30 mouse cellular contexts compared by ENCODE assay signal in genomic region chr6:52319956-52320690, GRCm38 (mm10). TPM values are rescaled to one million over a fixed set of nuclear protein-coding genes. Genes with fewer than 3 reads are reported as not detected.
DNase-seq lines count a peak whose midpoint lies in the region; ATAC-seq lines count a peak whose summit lies in the region.
"Had no signal": no experiment of that assay in that cellular context is flagged by ENCODE, and none has a peak within 500 bp of the region (broad histone marks: within the 10 kb centered on the region; RNA-seq: fewer than 3 reads in every experiment).

No protein-coding gene starts in this region.

- H3K9ac ChIP-seq in hindbrain, embryonic 11.5 days (ENCODE audit: low read depth, low read length), result no peak overlapping the region
- H3K9ac ChIP-seq in hindbrain, embryonic 14.5 days, result no peak overlapping the region
- no peak overlapping the region for H3K9ac ChIP-seq in midbrain, embryonic 14.5 days (replicated peaks; ENCODE audit: low read length)
- H3K9ac ChIP-seq in midbrain, embryonic 15.5 days, result no peak overlapping the region
- H3K9ac ChIP-seq in hindbrain, embryonic 13.5 days, result no peak overlapping the region
- H3K9ac ChIP-seq: embryonic facial prominence, embryonic 13.5 days; forebrain, embryonic 12.5 days; heart, embryonic 15.5 days; limb, embryonic 15.5 days; liver, embryonic 14.5 days; lung, embryonic 15.5 days had no signal

- H3K9me3 ChIP-seq in hindbrain, embryonic 11.5 days (ENCODE audit: control insufficient read depth, low read length), result no peaks in the 10 kb centered on the region
- no peaks in the 10 kb centered on the region for H3K9me3 ChIP-seq in hindbrain, embryonic 14.5 days (ENCODE audit: control insufficient read depth, low read length)
- no peaks in the 10 kb centered on the region for H3K9me3 ChIP-seq in midbrain, embryonic 14.5 days (ENCODE audit: control insufficient read depth, low read length)
- H3K9me3 ChIP-seq in midbrain, embryonic 15.5 days, result no peaks in the 10 kb centered on the region
- no peaks in the 10 kb centered on the region for H3K9me3 ChIP-seq in hindbrain, embryonic 13.5 days
- H3K9me3 ChIP-seq: embryonic facial prominence, embryonic 13.5 days; forebrain, embryonic 12.5 days; heart, embryonic 15.5 days; limb, embryonic 15.5 days; lung, embryonic 15.5 days had no signal

- WGBS in hindbrain, embryonic 11.5 days, result under 1% methylated on average over 17 of the region's 17 CpGs
- WGBS in hindbrain, embryonic 14.5 days, result 1% methylated on average over 17 of the region's 17 CpGs
- WGBS in midbrain, embryonic 14.5 days, result 2% methylated on average over 17 of the region's 17 CpGs
- 2% methylated on average over 17 of the region's 17 CpGs for WGBS in midbrain, embryonic 15.5 days
- 2% methylated on average over 17 of the region's 17 CpGs for WGBS in hindbrain, embryonic 13.5 days

- no peaks in the 10 kb centered on the region for H3K36me3 ChIP-seq in hindbrain, embryonic 11.5 days (ENCODE audit: control insufficient read depth, insufficient read depth, low read length)
- no peaks in the 10 kb centered on the region for H3K36me3 ChIP-seq in hindbrain, embryonic 14.5 days (replicated peaks; ENCODE audit: control insufficient read depth, insufficient read depth)
- H3K36me3 ChIP-seq in midbrain, embryonic 14.5 days (ENCODE audit: control insufficient read depth, insufficient read depth, low read length), result no peaks in the 10 kb centered on the region
- no peaks in the 10 kb centered on the region for H3K36me3 ChIP-seq in midbrain, embryonic 15.5 days (replicated peaks)
- no peaks in the 10 kb centered on the region for H3K36me3 ChIP-seq in hindbrain, embryonic 13.5 days
- H3K36me3 ChIP-seq: embryonic facial prominence, embryonic 13.5 days; forebrain, embryonic 12.5 days; heart, embryonic 15.5 days; limb, embryonic 15.5 days; lung, embryonic 15.5 days had no signal

- peak; percentile 70 for DNase-seq in hindbrain, embryonic 11.5 days (ENCODE audit: low spot score)
- no peak for DNase-seq in hindbrain, embryonic 14.5 days (ENCODE audit: low spot score)
- peak; percentile 17 for DNase-seq in midbrain, embryonic 14.5 days
- peak; percentile 32 for DNase-seq in retina, postnatal 1 day
- no peak for DNase-seq in left cerebral cortex, adult 18-20 months (ENCODE audit: low spot score in 2 of 2)
- DNase-seq: adrenal gland, postnatal 14 days; cerebellum, adult 9-10 months; kidney, adult 9 months; kidney, postnatal 25 days had no signal

- H3K4me1 ChIP-seq in hindbrain, embryonic 11.5 days (replicated peaks; ENCODE audit: control insufficient read depth, insufficient read depth, low read length), result peaks cover 3% of the 10 kb centered on the region; the same call in 1 of the 2 replicates
- H3K4me1 ChIP-seq in hindbrain, embryonic 14.5 days (replicated peaks; ENCODE audit: control insufficient read depth, insufficient read depth, low read length), result 0 out of 2 replicates have a peak, but pooled peaks cover 3% of the 10 kb centered on the region
- peaks cover 4% of the 10 kb centered on the region; the same call in 1 of the 2 replicates for H3K4me1 ChIP-seq in midbrain, embryonic 14.5 days (ENCODE audit: control insufficient read depth, insufficient read depth, low read length)
- H3K4me1 ChIP-seq in midbrain, embryonic 15.5 days, result peaks cover 12% of the 10 kb centered on the region
- peaks cover 26% of the 10 kb centered on the region for H3K4me1 ChIP-seq in hindbrain, embryonic 13.5 days (replicated peaks)

- peak; percentile 38; the same call in 1 of the 2 replicates for ATAC-seq in hindbrain, embryonic 11.5 days (ENCODE audit: low FRiP score)
- no peak for ATAC-seq in hindbrain, embryonic 14.5 days (ENCODE audit: low FRiP score)
- ATAC-seq in midbrain, embryonic 14.5 days (ENCODE audit: low FRiP score, low TSS enrichment), result no peak
- no peak for ATAC-seq in midbrain, embryonic 15.5 days (replicated peaks)
- ATAC-seq in hindbrain, embryonic 13.5 days (ENCODE audit: low FRiP score), result no peak
- ATAC-seq: CD4-positive, CD25-positive, alpha-beta regulatory T cell, adult 4 months; inflammation-experienced regulatory T-cells, adult 6 months had no signal

- no peak overlapping the region for H3K4me3 ChIP-seq in hindbrain, embryonic 11.5 days (ENCODE audit: low read depth, low read length)
- no peak overlapping the region for H3K4me3 ChIP-seq in hindbrain, embryonic 14.5 days (replicated peaks; ENCODE audit: low read length)
- no peak overlapping the region for H3K4me3 ChIP-seq in midbrain, embryonic 14.5 days (replicated peaks; ENCODE audit: low read depth, low read length)
- H3K4me3 ChIP-seq in midbrain, embryonic 15.5 days, result no peak overlapping the region
- no peak overlapping the region for H3K4me3 ChIP-seq in hindbrain, embryonic 13.5 days
- H3K4me3 ChIP-seq: embryonic facial prominence, embryonic 13.5 days; erythroblast, embryonic 14.5 days; forebrain, embryonic 12.5 days; heart, embryonic 15.5 days; layer of hippocampus, adult 2 months; limb, embryonic 15.5 days; lung, embryonic 15.5 days had no signal

- H3K4me2 ChIP-seq in hindbrain, embryonic 11.5 days (replicated peaks; ENCODE audit: low read depth, low read length), result no peak overlapping the region
- H3K4me2 ChIP-seq in hindbrain, embryonic 14.5 days (replicated peaks), result no peak overlapping the region
- no peak overlapping the region for H3K4me2 ChIP-seq in midbrain, embryonic 14.5 days (ENCODE audit: low read length)
- no peak overlapping the region for H3K4me2 ChIP-seq in midbrain, embryonic 15.5 days
- no peak overlapping the region for H3K4me2 ChIP-seq in hindbrain, embryonic 13.5 days
- H3K4me2 ChIP-seq: embryonic facial prominence, embryonic 13.5 days; forebrain, embryonic 12.5 days; heart, embryonic 15.5 days; limb, embryonic 15.5 days; lung, embryonic 15.5 days had no signal

- H3K27ac ChIP-seq in hindbrain, embryonic 11.5 days (ENCODE audit: low read depth, low read length), result no peak overlapping the region
- H3K27ac ChIP-seq in hindbrain, embryonic 14.5 days, result no peak overlapping the region
- no peak overlapping the region for H3K27ac ChIP-seq in midbrain, embryonic 14.5 days (replicated peaks; ENCODE audit: low read depth, low read length)
- H3K27ac ChIP-seq in midbrain, embryonic 15.5 days, result no peak overlapping the region
- peak overlapping the region; percentile 42; the same call in 1 of the 2 replicates for H3K27ac ChIP-seq in hindbrain, embryonic 13.5 days
- H3K27ac ChIP-seq: embryonic facial prominence, embryonic 13.5 days; forebrain, embryonic 12.5 days; heart, embryonic 15.5 days; layer of hippocampus, adult 2 months; limb, embryonic 15.5 days; liver, embryonic 14.5 days; lung, embryonic 15.5 days; macrophage had no signal

- H3K27me3 ChIP-seq in hindbrain, embryonic 11.5 days (ENCODE audit: control insufficient read depth, insufficient read depth, low read length), result peaks cover 89% of the 10 kb centered on the region
- H3K27me3 ChIP-seq in hindbrain, embryonic 14.5 days (ENCODE audit: control insufficient read depth, insufficient read depth, low read length), result peaks cover 96% of the 10 kb centered on the region
- H3K27me3 ChIP-seq in midbrain, embryonic 14.5 days (ENCODE audit: control insufficient read depth, insufficient read depth, low read length), result peaks cover 98% of the 10 kb centered on the region
- peaks cover 93% of the 10 kb centered on the region for H3K27me3 ChIP-seq in midbrain, embryonic 15.5 days (replicated peaks)
- peaks cover 95% of the 10 kb centered on the region for H3K27me3 ChIP-seq in hindbrain, embryonic 13.5 days

RNA-seq across cellular contexts. Expression of gene Evx1, which starts 6.8 kb away (rescaled TPM):
- 5.2 and 5.9 TPM in 2 replicates for polyA plus RNA-seq in hindbrain, embryonic 11.5 days (2014; fragmentation: Nextera tagmentation; extraction: Ambion mirVana)
- 3.4 and 4.1 TPM in 2 replicates for polyA plus RNA-seq in hindbrain, embryonic 14.5 days (2014; fragmentation: Nextera tagmentation; extraction: Ambion mirVana)
- 1.3 and 1.5 TPM in 2 replicates for polyA plus RNA-seq in midbrain, embryonic 14.5 days (2014; fragmentation: Nextera tagmentation; extraction: Ambion mirVana)
- polyA plus RNA-seq in midbrain, embryonic 15.5 days (2015; fragmentation: Nextera tagmentation; extraction: Ambion mirVana), result 0.97 and 1.6 TPM in 2 replicates
- polyA plus RNA-seq in hindbrain, embryonic 13.5 days (2015; fragmentation: Nextera tagmentation; extraction: Ambion mirVana), result 3.5 and 3.7 TPM in 2 replicates
- total RNA-seq in left cerebral cortex, adult 18-20 months (2021), result not detected
- total RNA-seq: adrenal gland, postnatal 14 days; gastrocnemius, adult 18-20 months; gastrocnemius, postnatal 4 days; heart, postnatal 36 days; layer of hippocampus, adult 2 months; layer of hippocampus, postnatal 25 days; left cerebral cortex, postnatal 10 days had no signal
- polyA plus RNA-seq: CD4-positive, CD25-positive, alpha-beta regulatory T cell, adult 4 months; embryonic facial prominence, embryonic 13.5 days; erythroblast, embryonic 14.5 days; forebrain, embryonic 12.5 days; heart, embryonic 15.5 days; inflammation-experienced regulatory T-cells, adult 6 months; liver, embryonic 14.5 days; macrophage; spleen, adult 2 months had no signal

RNA-seq across cellular contexts. Expression of gene Hoxa13, which starts 59.4 kb away (rescaled TPM):
- not detected in 2 replicates for polyA plus RNA-seq in hindbrain, embryonic 11.5 days (2014; fragmentation: Nextera tagmentation; extraction: Ambion mirVana)
- polyA plus RNA-seq in hindbrain, embryonic 14.5 days (2014; fragmentation: Nextera tagmentation; extraction: Ambion mirVana), result not detected in 2 replicates
- polyA plus RNA-seq in midbrain, embryonic 14.5 days (2014; fragmentation: Nextera tagmentation; extraction: Ambion mirVana), result not detected in 2 replicates
- polyA plus RNA-seq in midbrain, embryonic 15.5 days (2015; fragmentation: Nextera tagmentation; extraction: Ambion mirVana), result not detected in 2 replicates
- polyA plus RNA-seq in hindbrain, embryonic 13.5 days (2015; fragmentation: Nextera tagmentation; extraction: Ambion mirVana), result not detected in 2 replicates
- not detected for total RNA-seq in left cerebral cortex, adult 18-20 months (2021)
- total RNA-seq: adrenal gland, postnatal 14 days; heart, postnatal 36 days; layer of hippocampus, adult 2 months; layer of hippocampus, postnatal 25 days; left cerebral cortex, postnatal 10 days had no signal
- polyA plus RNA-seq: CD4-positive, CD25-positive, alpha-beta regulatory T cell, adult 4 months; embryonic facial prominence, embryonic 13.5 days; erythroblast, embryonic 14.5 days; forebrain, embryonic 12.5 days; heart, embryonic 15.5 days; inflammation-experienced regulatory T-cells, adult 6 months; lung, embryonic 15.5 days; macrophage; neural tube, embryonic 14.5 days; spleen, adult 2 months; testis, adult 2 months had no signal

Comparison
In these comparisons a context has a peak if more than half of its experiments do, and no peak if none do; other contexts are left out.
1. DNase-seq: peak in hindbrain, embryonic 11.5 days (single experiment), midbrain, embryonic 14.5 days (single experiment) and retina, postnatal 1 day (single experiment); none in hindbrain, embryonic 14.5 days (single experiment) and left cerebral cortex, adult 18-20 months (0 of 2).